Mouse (Mus musculus): ENCODE measurements around the gene Sox5. TPM values are rescaled to one million over a fixed set of nuclear protein-coding genes. Genes with fewer than 3 reads are reported as not detected.

The Sox5 gene
- polyA plus RNA-seq, 1 experiment from 2014 or later, result 43.3 TPM

- H3K4me3 ChIP-seq (ENCODE audit: low read depth, low read length), result no peak overlapping the region
- no peak overlapping the region for H3K27ac ChIP-seq (ENCODE audit: low read length)
- H3K4me1 ChIP-seq (ENCODE audit: control insufficient read depth, insufficient read depth, low read length), result no peaks in the 10 kb centered on the region
- H3K4me2 ChIP-seq (ENCODE audit: low read length), result no peak overlapping the region
- no peak for ATAC-seq
- H3K36me3 ChIP-seq (ENCODE audit: control insufficient read depth, insufficient read depth, low read length), result no peaks in the 10 kb centered on the region
- WGBS, result 60% methylated on average over 8 of the region's 8 CpGs
- H3K9ac ChIP-seq (ENCODE audit: low read depth, low read length), result no peak overlapping the region
- no peaks in the 10 kb centered on the region for H3K27me3 ChIP-seq (ENCODE audit: control insufficient read depth, insufficient read depth, low read depth, low read length)
- H3K9me3 ChIP-seq (replicated peaks; ENCODE audit: control insufficient read depth, low read length, poor library complexity, severe bottlenecking), result no peaks in the 10 kb centered on the region
Observed at GRCm38 (mm10) chr6:144513761-144514160, 268.0 kb downstream of the Sox5 start.

GRCm38 (mm10) chr6:144511925-144512324 is 269.9 kb downstream of the Sox5 start:
- H3K9ac ChIP-seq (ENCODE audit: low read depth, low read length), result no peak overlapping the region
- no peak overlapping the region for H3K4me2 ChIP-seq (ENCODE audit: low read length)
- no peaks in the 10 kb centered on the region for H3K27me3 ChIP-seq (ENCODE audit: control insufficient read depth, insufficient read depth, low read depth, low read length)
- H3K4me1 ChIP-seq (ENCODE audit: control insufficient read depth, insufficient read depth, low read length), result no peaks in the 10 kb centered on the region
- no peak overlapping the region for H3K4me3 ChIP-seq (ENCODE audit: low read depth, low read length)
- H3K27ac ChIP-seq (ENCODE audit: low read length), result no peak overlapping the region
- no peaks in the 10 kb centered on the region for H3K36me3 ChIP-seq (ENCODE audit: control insufficient read depth, insufficient read depth, low read length)
- 58% methylated on average over 7 of the region's 7 CpGs for WGBS
- H3K9me3 ChIP-seq (replicated peaks; ENCODE audit: control insufficient read depth, low read length, poor library complexity, severe bottlenecking), result no peaks in the 10 kb centered on the region; the same call in 1 of the 2 replicates
- ATAC-seq, result no peak

GRCm38 (mm10) chr6:144510147-144510546 is 271.6 kb downstream of the Sox5 start:
- H3K4me1 ChIP-seq (ENCODE audit: control insufficient read depth, insufficient read depth, low read length), result no peaks in the 10 kb centered on the region
- H3K27ac ChIP-seq (ENCODE audit: low read length), result no peak overlapping the region
- H3K4me3 ChIP-seq (ENCODE audit: low read depth, low read length), result no peak overlapping the region
- H3K4me2 ChIP-seq (ENCODE audit: low read length), result no peak overlapping the region
- no peak for ATAC-seq
- no peaks in the 10 kb centered on the region for H3K36me3 ChIP-seq (ENCODE audit: control insufficient read depth, insufficient read depth, low read length)
- no peaks in the 10 kb centered on the region; the same call in 1 of the 2 replicates for H3K9me3 ChIP-seq (replicated peaks; ENCODE audit: control insufficient read depth, low read length, poor library complexity, severe bottlenecking)
- WGBS, result 94% methylated on average over 6 of the region's 6 CpGs
- H3K27me3 ChIP-seq (ENCODE audit: control insufficient read depth, insufficient read depth, low read depth, low read length), result no peaks in the 10 kb centered on the region
- H3K9ac ChIP-seq (ENCODE audit: low read depth, low read length), result no peak overlapping the region

GRCm38 (mm10) chr6:144504197-144504551 is 277.6 kb downstream of the Sox5 start:
- Histone ChIP-seq H3K27ac (ENCODE audit: low read length) (no peak overlapping the region), H3K27me3 (ENCODE audit: control insufficient read depth, insufficient read depth, low read depth, low read length) (no peaks in the 10 kb centered on the region), H3K4me3 (ENCODE audit: low read depth, low read length) (no peak overlapping the region), H3K4me2 (ENCODE audit: low read length) (no peak overlapping the region), H3K9me3 (replicated peaks; ENCODE audit: control insufficient read depth, low read length, poor library complexity, severe bottlenecking) (no peaks in the 10 kb centered on the region; the same call in 1 of the 2 replicates), H3K4me1 (ENCODE audit: control insufficient read depth, insufficient read depth, low read length) (no peaks in the 10 kb centered on the region), H3K9ac (ENCODE audit: low read depth, low read length) (no peak overlapping the region), H3K36me3 (ENCODE audit: control insufficient read depth, insufficient read depth, low read length) (no peaks in the 10 kb centered on the region)
- 73% methylated on average over 5 of the region's 5 CpGs for WGBS
- ATAC-seq, result no peak

GRCm38 (mm10) chr6:144503399-144504196 is 278.2 kb downstream of the Sox5 start:
- WGBS, result 47% methylated on average over 11 of the region's 11 CpGs
- no peaks in the 10 kb centered on the region for H3K27me3 ChIP-seq (ENCODE audit: control insufficient read depth, insufficient read depth, low read depth, low read length)

GRCm38 (mm10) chr6:144501439-144501838 is 280.3 kb downstream of the Sox5 start:
- H3K36me3 ChIP-seq (ENCODE audit: control insufficient read depth, insufficient read depth, low read length), result no peaks in the 10 kb centered on the region
- H3K4me1 ChIP-seq (ENCODE audit: control insufficient read depth, insufficient read depth, low read length), result no peaks in the 10 kb centered on the region
- WGBS, result 87% methylated on average over 5 of the region's 5 CpGs
- no peaks in the 10 kb centered on the region for H3K9me3 ChIP-seq (replicated peaks; ENCODE audit: control insufficient read depth, low read length, poor library complexity, severe bottlenecking)
- H3K4me2 ChIP-seq (ENCODE audit: low read length), result no peak overlapping the region
- H3K4me3 ChIP-seq (ENCODE audit: low read depth, low read length), result no peak overlapping the region
- no peaks in the 10 kb centered on the region for H3K27me3 ChIP-seq (ENCODE audit: control insufficient read depth, insufficient read depth, low read depth, low read length)
- no peak overlapping the region for H3K27ac ChIP-seq (ENCODE audit: low read length)
- no peak overlapping the region for H3K9ac ChIP-seq (ENCODE audit: low read depth, low read length)
- ATAC-seq, result no peak

More at GRCm38 (mm10) chr6:144503399-144504196, 278.2 kb downstream of the Sox5 start:
- no peak for ATAC-seq
- Histone ChIP-seq H3K36me3 (ENCODE audit: control insufficient read depth, insufficient read depth, low read length) (no peaks in the 10 kb centered on the region), H3K9me3 (replicated peaks; ENCODE audit: control insufficient read depth, low read length, poor library complexity, severe bottlenecking) (no peaks in the 10 kb centered on the region; the same call in 1 of the 2 replicates), H3K4me3 (ENCODE audit: low read depth, low read length) (no peak overlapping the region), H3K4me2 (ENCODE audit: low read length) (no peak overlapping the region), H3K4me1 (ENCODE audit: control insufficient read depth, insufficient read depth, low read length) (no peaks in the 10 kb centered on the region), H3K9ac (ENCODE audit: low read depth, low read length) (no peak overlapping the region), H3K27ac (ENCODE audit: low read length) (no peak overlapping the region)

- Histone ChIP-seq H3K4me3 (ENCODE audit: low read depth, low read length) (no peak overlapping the region), H3K27ac (ENCODE audit: low read length) (no peak overlapping the region), H3K9me3 (replicated peaks; ENCODE audit: control insufficient read depth, low read length, poor library complexity, severe bottlenecking) (no peaks in the 10 kb centered on the region), H3K27me3 (ENCODE audit: control insufficient read depth, insufficient read depth, low read depth, low read length) (no peaks in the 10 kb centered on the region), H3K4me1 (ENCODE audit: control insufficient read depth, insufficient read depth, low read length) (no peaks in the 10 kb centered on the region), H3K36me3 (ENCODE audit: control insufficient read depth, insufficient read depth, low read length) (no peaks in the 10 kb centered on the region), H3K9ac (ENCODE audit: low read depth, low read length) (no peak overlapping the region), H3K4me2 (ENCODE audit: low read length) (no peak overlapping the region)
- 93% methylated on average over 5 of the region's 5 CpGs for WGBS
- ATAC-seq, result no peak
Observed at GRCm38 (mm10) chr6:144498177-144498576, 283.6 kb downstream of the Sox5 start.

- Histone ChIP-seq H3K4me1 (ENCODE audit: control insufficient read depth, insufficient read depth, low read length) (no peaks in the 10 kb centered on the region), H3K4me3 (ENCODE audit: low read depth, low read length) (no peak overlapping the region), H3K27me3 (ENCODE audit: control insufficient read depth, insufficient read depth, low read depth, low read length) (no peaks in the 10 kb centered on the region), H3K27ac (ENCODE audit: low read length) (no peak overlapping the region), H3K4me2 (ENCODE audit: low read length) (no peak overlapping the region), H3K9ac (ENCODE audit: low read depth, low read length) (no peak overlapping the region), H3K9me3 (replicated peaks; ENCODE audit: control insufficient read depth, low read length, poor library complexity, severe bottlenecking) (peaks cover 5% of the 10 kb centered on the region; the same call in 1 of the 2 replicates), H3K36me3 (ENCODE audit: control insufficient read depth, insufficient read depth, low read length) (no peaks in the 10 kb centered on the region)
- WGBS, result 85% methylated on average over 11 of the region's 11 CpGs
- no peak for ATAC-seq
Observed at GRCm38 (mm10) chr6:144491761-144492415, 289.9 kb downstream of the Sox5 start.

GRCm38 (mm10) chr6:144490896-144491295 is 290.9 kb downstream of the Sox5 start:
- H3K9me3 ChIP-seq (replicated peaks; ENCODE audit: control insufficient read depth, low read length, poor library complexity, severe bottlenecking), result peaks cover 8% of the 10 kb centered on the region; the same call in 1 of the 2 replicates
- H3K4me1 ChIP-seq (ENCODE audit: control insufficient read depth, insufficient read depth, low read length), result no peaks in the 10 kb centered on the region
- H3K9ac ChIP-seq (ENCODE audit: low read depth, low read length), result no peak overlapping the region
- H3K27ac ChIP-seq (ENCODE audit: low read length), result no peak overlapping the region
- no peak overlapping the region for H3K4me3 ChIP-seq (ENCODE audit: low read depth, low read length)
- H3K27me3 ChIP-seq (ENCODE audit: control insufficient read depth, insufficient read depth, low read depth, low read length), result no peaks in the 10 kb centered on the region
- WGBS, result 94% methylated on average over 5 of the region's 5 CpGs
- no peak for ATAC-seq
- H3K36me3 ChIP-seq (ENCODE audit: control insufficient read depth, insufficient read depth, low read length), result no peaks in the 10 kb centered on the region
- no peak overlapping the region for H3K4me2 ChIP-seq (ENCODE audit: low read length)

Measured in midbrain, embryonic 16.5 days (tissue).